Mouse (Mus musculus) limb, embryonic 13.5 days (tissue): ENCODE measurements around the gene Cdkn2aipnl. TPM values are rescaled to one million over a fixed set of nuclear protein-coding genes. Genes with fewer than 3 reads are reported as not detected.

Experiments used
- polyA plus RNA-seq: library from polyadenylated mRNA; unstranded; fragments of >200 nt; fragmentation: Nextera tagmentation; extraction: Ambion mirVana; gene quantifications from 2 replicates; pipeline ENCODE4 v1.2.1, GENCODE M21; 2015

Cdkn2aipnl gene
- polyA plus RNA-seq, 1 experiment from 2014 or later = 109 TPM

Other genes with a start within 250 kb of the Cdkn2aipnl start
- 16.6 and 18.1 TPM in 2 replicates for gene Sec24a, start 204.0 kb upstream of the Cdkn2aipnl start, polyA plus RNA-seq
- 90.5 and 96.8 TPM in 2 replicates for gene Sar1b, start 204.0 kb upstream of the Cdkn2aipnl start, polyA plus RNA-seq
- gene Jade2, start 110.0 kb upstream of the Cdkn2aipnl start, polyA plus RNA-seq = 1.7 and 2.2 TPM in 2 replicates
- 252 and 263 TPM in 2 replicates for gene Ube2b, start 33.1 kb downstream of the Cdkn2aipnl start, polyA plus RNA-seq
- gene Cdkl3, start 36.6 kb downstream of the Cdkn2aipnl start, polyA plus RNA-seq = 12.7 and 13.4 TPM in 2 replicates
- 78.4 and 81.1 TPM in 2 replicates for gene Ppp2ca, start 131.0 kb downstream of the Cdkn2aipnl start, polyA plus RNA-seq
- gene Olfr1373, start 177.9 kb downstream of the Cdkn2aipnl start, polyA plus RNA-seq = not detected in 2 replicates
- gene Olfr1371, start 246.3 kb downstream of the Cdkn2aipnl start, polyA plus RNA-seq = not detected in 2 replicates